Mouse (Mus musculus) heart, embryonic 14.5 days (tissue): ENCODE data around the gene Exoc6b. TPM values are rescaled to one million over a fixed set of nuclear protein-coding genes. Genes with fewer than 3 reads are reported as not detected.

Source experiments
- ATAC-seq: fragments of 200-750 bp; cut with Nextera tagmentation; 2 replicates; pipeline ENCODE4 v1.8.0; 2017; ENCODE audit warnings: low read depth, moderate TSS enrichment; ENCODE audit not compliant: insufficient number of reproducible peaks, insufficient read depth, low FRiP score
- H3K27ac ChIP-seq, 2 experiments: fragments of 200-500 bp in 1 of 2; fragments of 300-500 bp in 1 of 2; sonication (generic) in 1 of 2; replicated peaks in 1 of 2; 2 replicates each; pipeline ENCODE4 v1.5.1; 2012 to 2014; ENCODE audit warnings: low read depth in 2 of 2, low read length in 2 of 2, control low read depth in 1 of 2, mild to moderate bottlenecking in 1 of 2, mixed read lengths in 1 of 2; ENCODE audit not compliant: control insufficient read depth in 1 of 2, insufficient read depth in 1 of 2
- H3K27me3 ChIP-seq: fragments of 300-500 bp; sonication (generic); 2 replicates; pipeline ENCODE4 v1.6.1; 2014; ENCODE audit warnings: mild to moderate bottlenecking, low read length, control low read depth; ENCODE audit not compliant: control insufficient read depth, insufficient read depth
- H3K36me3 ChIP-seq: fragments of 300-500 bp; sonication (generic); 2 replicates; pipeline ENCODE4 v1.6.1; 2014; ENCODE audit warnings: mild to moderate bottlenecking, control low read depth, low read length, mixed read lengths; ENCODE audit not compliant: control insufficient read depth, insufficient read depth
- H3K4me1 ChIP-seq, 2 experiments: fragments of 200-500 bp in 1 of 2; fragments of 300-500 bp in 1 of 2; sonication (generic) in 1 of 2; 2 replicates each; pipeline ENCODE4 v1.6.1; 2012 to 2014; ENCODE audit warnings: low read length in 2 of 2, control low read depth in 1 of 2, mixed read lengths in 1 of 2; ENCODE audit not compliant: control insufficient read depth in 2 of 2, insufficient read depth in 2 of 2
- H3K4me2 ChIP-seq: fragments of 300-500 bp; sonication (generic); 2 replicates; pipeline ENCODE4 v1.6.1; 2014; ENCODE audit warnings: mild to moderate bottlenecking, low read length
- H3K4me3 ChIP-seq, 2 experiments: fragments of 200-500 bp in 1 of 2; fragments of 300-500 bp in 1 of 2; sonication (generic) in 1 of 2; 2 replicates each; pipeline ENCODE4 v1.5.1; 2012 to 2014; ENCODE audit warnings: low read length in 2 of 2, mild to moderate bottlenecking in 2 of 2, control low read depth in 1 of 2, low read depth in 1 of 2, moderate library complexity in 1 of 2; ENCODE audit not compliant: control insufficient read depth in 1 of 2, insufficient read depth in 1 of 2
- H3K9ac ChIP-seq: fragments of 300-500 bp; sonication (generic); 2 replicates; pipeline ENCODE4 v1.6.1; 2014; ENCODE audit warnings: mild to moderate bottlenecking, low read length
- H3K9me3 ChIP-seq: fragments of 300-500 bp; sonication (generic); 2 replicates; pipeline ENCODE4 v1.6.1; 2016; ENCODE audit warnings: low read length, control low read depth; ENCODE audit not compliant: control insufficient read depth
- WGBS: fragments of 180-500 bp; shearing (Covaris S2); extraction: QIAGEN DNeasy Blood & Tissue Kit; methylation state at CpG from one replicate; pipeline ENCODE4 v1.1.7; 2014; 5-methylcytosine and 5-hydroxymethylcytosine counted together
- polyA plus RNA-seq: library from polyadenylated mRNA; unstranded; fragments of >200 nt; fragmentation: Nextera tagmentation; extraction: Ambion mirVana; gene quantifications from 2 replicates; pipeline ENCODE4 v1.2.1, GENCODE M21; 2014

Exoc6b gene
- polyA plus RNA-seq, 1 experiment from 2014 or later = 21.2 TPM

- H3K4me3 ChIP-seq = no peak overlapping the region
- H3K9ac ChIP-seq = no peak overlapping the region
- no peak overlapping the region for H3K4me2 ChIP-seq
- 3% methylated on average over 6 of the region's 6 CpGs for WGBS
- no peak for ATAC-seq
- no peak overlapping the region for H3K27ac ChIP-seq
- H3K4me1 ChIP-seq = no peaks in the 10 kb centered on the region
- H3K36me3 ChIP-seq = no peaks in the 10 kb centered on the region
- no peaks in the 10 kb centered on the region for H3K27me3 ChIP-seq
- H3K9me3 ChIP-seq = no peaks in the 10 kb centered on the region
Measured at GRCm38 (mm10) chr6:85037677-85038076, 31.6 kb downstream of the Exoc6b start.

- Histone ChIP-seq H3K27ac (peak overlapping the region in 1 of 2 experiments; percentile 46; a peak in 1 of 4 replicates), H3K4me1 (no peaks in the 10 kb centered on the region), H3K9ac (no peak overlapping the region), H3K4me3 (no peak overlapping the region), H3K27me3 (no peaks in the 10 kb centered on the region), H3K9me3 (no peaks in the 10 kb centered on the region), H3K4me2 (no peak overlapping the region), H3K36me3 (no peaks in the 10 kb centered on the region)
- 44% methylated on average over 1 of the region's 1 CpGs for WGBS
- ATAC-seq = no peak
Measured at GRCm38 (mm10) chr6:85029671-85030070, 39.6 kb downstream of the Exoc6b start.

- Histone ChIP-seq H3K4me1 (no peaks in the 10 kb centered on the region), H3K4me3 (no peak overlapping the region), H3K4me2 (no peak overlapping the region), H3K36me3 (no peaks in the 10 kb centered on the region), H3K9ac (no peak overlapping the region), H3K27ac (no peak overlapping the region), H3K27me3 (no peaks in the 10 kb centered on the region), H3K9me3 (no peaks in the 10 kb centered on the region)
- no peak for ATAC-seq
Measured at GRCm38 (mm10) chr6:85024403-85024802, 44.9 kb downstream of the Exoc6b start.

GRCm38 (mm10) chr6:85017011-85017410 lies 52.3 kb downstream of the Exoc6b start:
- WGBS = 34% methylated on average over 2 of the region's 2 CpGs
- no peaks in the 10 kb centered on the region for H3K27me3 ChIP-seq
- H3K27ac ChIP-seq = no peak overlapping the region
- no peak for ATAC-seq
- H3K9ac ChIP-seq = no peak overlapping the region
- no peak overlapping the region for H3K4me2 ChIP-seq
- H3K9me3 ChIP-seq = no peaks in the 10 kb centered on the region
- no peak overlapping the region for H3K4me3 ChIP-seq
- H3K4me1 ChIP-seq = no peaks in the 10 kb centered on the region
- no peaks in the 10 kb centered on the region for H3K36me3 ChIP-seq

GRCm38 (mm10) chr6:85013906-85014305 lies 55.4 kb downstream of the Exoc6b start:
- Histone ChIP-seq H3K4me2 (no peak overlapping the region), H3K9ac (no peak overlapping the region), H3K36me3 (no peaks in the 10 kb centered on the region), H3K4me3 (no peak overlapping the region), H3K9me3 (no peaks in the 10 kb centered on the region), H3K27me3 (no peaks in the 10 kb centered on the region), H3K27ac (no peak overlapping the region), H3K4me1 (no peaks in the 10 kb centered on the region)
- 62% methylated on average over 2 of the region's 2 CpGs for WGBS
- ATAC-seq = no peak

GRCm38 (mm10) chr6:85010397-85010796 lies 58.9 kb downstream of the Exoc6b start:
- Histone ChIP-seq H3K4me2 (no peak overlapping the region), H3K4me3 (no peak overlapping the region), H3K36me3 (no peaks in the 10 kb centered on the region), H3K9ac (no peak overlapping the region), H3K9me3 (no peaks in the 10 kb centered on the region), H3K27me3 (no peaks in the 10 kb centered on the region), H3K4me1 (no peaks in the 10 kb centered on the region), H3K27ac (no peak overlapping the region)
- WGBS = 85% methylated on average over 2 of the region's 2 CpGs
- ATAC-seq = no peak

GRCm38 (mm10) chr6:84995418-84995817 lies 73.9 kb downstream of the Exoc6b start:
- Histone ChIP-seq H3K36me3 (no peaks in the 10 kb centered on the region), H3K4me3 (no peak overlapping the region), H3K4me2 (no peak overlapping the region), H3K9ac (no peak overlapping the region), H3K27ac (no peak overlapping the region), H3K27me3 (no peaks in the 10 kb centered on the region), H3K4me1 (no peaks in the 10 kb centered on the region), H3K9me3 (no peaks in the 10 kb centered on the region)
- ATAC-seq = no peak

GRCm38 (mm10) chr6:84976563-84976971 lies 92.7 kb downstream of the Exoc6b start:
- peak; percentile 56; the same call in 1 of the 2 replicates for ATAC-seq
- peak overlapping the region; percentile 53 to 75 for H3K27ac ChIP-seq

More at GRCm38 (mm10) chr6:84976563-84976971, 92.7 kb downstream of the Exoc6b start:
- H3K4me3 ChIP-seq = no peak overlapping the region
- H3K4me2 ChIP-seq = peak overlapping the region; percentile 27; the same call in 1 of the 2 replicates
- H3K9me3 ChIP-seq = no peaks in the 10 kb centered on the region
- H3K36me3 ChIP-seq = no peaks in the 10 kb centered on the region
- H3K27me3 ChIP-seq = no peaks in the 10 kb centered on the region
- 0 out of 2 replicates have a peak overlapping the region, but pooled peaks have one; percentile 11 for H3K9ac ChIP-seq
- peaks cover 6 to 13% of the 10 kb centered on the region in 2 experiments for H3K4me1 ChIP-seq
- 8% methylated on average over 3 of the region's 3 CpGs for WGBS
